Mouse (Mus musculus) testis, adult 2 months (tissue): ENCODE measurements around the gene Lamtor3.

Experiments used
- CTCF ChIP-seq: fragments of 200-500 bp; IDR thresholded peaks from 2 replicates; pipeline ENCODE4 v1.5.1; 2012; ENCODE audit warnings: low read depth, mild to moderate bottlenecking, inconsistent platforms, low read length, moderate library complexity; ENCODE audit not compliant: control insufficient read depth, insufficient read depth, insufficient replicate concordance
- POLR2A ChIP-seq: fragments of 200-500 bp; IDR thresholded peaks from 2 replicates; pipeline ENCODE4 v1.6.1; 2012; ENCODE audit warnings: low read depth, mild to moderate bottlenecking, inconsistent platforms, low read length, moderate library complexity; ENCODE audit not compliant: control insufficient read depth

- TF ChIP-seq POLR2A = no peak
- TF ChIP-seq CTCF = no peak
Observed at GRCm38 (mm10) chr3:137942098-137942622, 23.9 kb downstream of the Lamtor3 start.
